Mouse (Mus musculus) spleen, adult 2 months (tissue): Measurements from ENCODE around the gene Skiv2l.

Source experiments
- CTCF ChIP-seq: fragments of 200-500 bp; IDR thresholded peaks from 2 replicates; pipeline ENCODE4 v1.5.1; 2011; ENCODE audit warnings: mild to moderate bottlenecking, inconsistent platforms; ENCODE audit not compliant: insufficient read depth, insufficient read length, insufficient replicate concordance; ENCODE audit errors: extremely low read depth
- POLR2A ChIP-seq: fragments of 200-500 bp; IDR thresholded peaks from 2 replicates; pipeline ENCODE4 v1.6.1; 2011; ENCODE audit warnings: low read depth, low read length, inconsistent platforms

DNA sequence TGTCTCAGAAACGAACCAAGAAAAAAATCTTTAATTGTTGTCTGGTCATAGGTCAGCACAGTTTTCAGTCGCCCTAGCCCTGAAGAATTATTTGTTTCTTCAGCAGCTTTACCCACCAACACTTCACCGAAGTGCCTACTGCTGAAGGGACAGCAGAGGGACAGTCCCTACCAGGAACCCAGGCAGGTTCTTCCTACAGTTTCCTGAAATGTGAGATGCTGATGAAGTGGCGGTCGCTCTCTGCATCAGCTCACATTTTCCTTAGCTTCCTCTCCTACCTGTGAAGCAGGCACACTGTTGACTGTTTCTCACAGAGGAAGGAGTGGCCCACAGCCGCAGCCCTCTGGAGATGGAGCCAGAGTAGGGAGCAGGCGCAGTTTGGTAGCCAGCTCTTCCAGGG, 16.0 kb upstream of the Skiv2l start:
- TF ChIP-seq POLR2A (no peak), CTCF (no peak)
